Mouse (Mus musculus) stomach, postnatal 0 days (tissue): ENCODE measurements at regions not wholly inside any gene's neighbourhood (a gene's known extent, or its start where the extent isn't known, plus 50 kb on each side); places are given as distances from the start of the nearest gene placed in this dataset.
A peak's percentile ranks its signal among the peaks of the same experiment; 100 is the strongest.

Experiments
- ATAC-seq: fragments of 200-750 bp; cut with Nextera tagmentation; 2 replicates; pipeline ENCODE4 v1.8.0; 2017; ENCODE audit not compliant: low FRiP score, low TSS enrichment
- DNase-seq: peaks from one replicate; pipeline ENCODE4 v3.0.0-alpha.2; 2016; ENCODE audit warnings: low spot score
- H3K27ac ChIP-seq: fragments of 300-500 bp; sonication (generic); replicated peaks from 2 replicates; pipeline ENCODE4 v1.5.1; 2014; ENCODE audit warnings: mild to moderate bottlenecking, control low read depth
- H3K27me3 ChIP-seq: fragments of 300-500 bp; sonication (generic); 2 replicates; pipeline ENCODE4 v1.6.1; 2014; ENCODE audit warnings: low read length; ENCODE audit not compliant: control insufficient read depth, insufficient read depth
- H3K36me3 ChIP-seq: fragments of 300-500 bp; sonication (generic); 2 replicates; pipeline ENCODE4 v1.6.1; 2014; ENCODE audit warnings: low read length, mixed read lengths; ENCODE audit not compliant: control insufficient read depth, insufficient read depth
- H3K4me1 ChIP-seq: fragments of 300-500 bp; sonication (generic); replicated peaks from 2 replicates; pipeline ENCODE4 v1.6.1; 2014; ENCODE audit warnings: antibody characterized with exemption; ENCODE audit not compliant: control insufficient read depth, insufficient read depth
- H3K4me2 ChIP-seq: fragments of 300-500 bp; sonication (generic); replicated peaks from 2 replicates; pipeline ENCODE4 v1.6.1; 2014; ENCODE audit warnings: low read depth, mild to moderate bottlenecking, control low read depth, moderate library complexity
- H3K4me3 ChIP-seq: fragments of 300-500 bp; sonication (generic); 2 replicates; pipeline ENCODE4 v1.5.1; 2014; ENCODE audit warnings: low read depth, low read length, control low read depth
- H3K9ac ChIP-seq: fragments of 300-500 bp; sonication (generic); 2 replicates; pipeline ENCODE4 v1.6.1; 2014; ENCODE audit warnings: mild to moderate bottlenecking, low read length, control low read depth, mixed read lengths
- H3K9me3 ChIP-seq: fragments of 300-500 bp; sonication (generic); 2 replicates; pipeline ENCODE4 v1.6.1; 2016; ENCODE audit warnings: low read length; ENCODE audit not compliant: control insufficient read depth
- CTCF ChIP-seq: IDR thresholded peaks from 2 replicates; pipeline ENCODE4 v1.5.1; 2016; ENCODE audit warnings: antibody characterized with exemption, low read depth, mild to moderate bottlenecking, moderate library complexity
- EP300 ChIP-seq: optimal IDR thresholded peaks from 2 replicates; pipeline ENCODE3; 2016; ENCODE audit warnings: antibody characterized with exemption
- WGBS: fragments of 180-500 bp; shearing (Covaris S2); extraction: QIAGEN DNeasy Blood & Tissue Kit; methylation state at CpG from one replicate; pipeline ENCODE4 v1.1.7; 2014; 5-methylcytosine and 5-hydroxymethylcytosine counted together

- DNase-seq: no peak
- H3K36me3 ChIP-seq: no peaks in the 10 kb centered on the region
- no peak overlapping the region for H3K4me2 ChIP-seq
- no peaks in the 10 kb centered on the region for H3K4me1 ChIP-seq
- no peak overlapping the region for H3K9ac ChIP-seq
- H3K27ac ChIP-seq: no peak overlapping the region
- TF ChIP-seq CTCF (no peak), EP300 (no peak)
- WGBS: 25% methylated on average over 2 of the region's 2 CpGs
- no peaks in the 10 kb centered on the region for H3K9me3 ChIP-seq
- ATAC-seq: no peak
- H3K4me3 ChIP-seq: no peak overlapping the region
- H3K27me3 ChIP-seq: no peaks in the 10 kb centered on the region
Measured at GRCm38 (mm10) chr3:5077956-5078355, 672.6 kb upstream of the Gm8797 start.

DNA sequence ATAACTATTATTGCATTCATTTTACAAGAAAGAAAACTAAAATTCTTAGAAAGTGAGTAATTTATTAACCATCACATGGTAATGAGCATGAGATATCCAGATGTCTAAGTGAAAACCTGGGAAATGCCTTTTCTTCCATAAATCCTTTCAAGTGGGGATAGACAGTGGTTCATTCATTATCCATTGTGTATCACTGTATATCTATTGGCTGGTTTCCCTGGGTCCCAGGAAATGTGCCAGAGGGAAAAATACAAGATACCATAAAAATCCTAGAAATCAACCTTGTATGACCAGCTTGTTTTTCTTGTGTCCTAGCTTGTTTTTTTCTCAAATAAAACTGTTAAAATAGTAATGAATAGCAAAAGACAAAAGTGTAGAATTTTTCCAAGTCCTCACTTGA, 663.9 kb upstream of the Gm8797 start:
- no peak overlapping the region for H3K4me3 ChIP-seq
- no peak for ATAC-seq
- H3K36me3 ChIP-seq: no peaks in the 10 kb centered on the region
- no peaks in the 10 kb centered on the region for H3K9me3 ChIP-seq
- no peaks in the 10 kb centered on the region for H3K4me1 ChIP-seq
- no peak overlapping the region for H3K4me2 ChIP-seq
- no peak for DNase-seq
- TF ChIP-seq CTCF: no peak
- TF ChIP-seq EP300: no peak
- no peak overlapping the region for H3K9ac ChIP-seq
- no peak overlapping the region for H3K27ac ChIP-seq
- H3K27me3 ChIP-seq: no peaks in the 10 kb centered on the region

DNA sequence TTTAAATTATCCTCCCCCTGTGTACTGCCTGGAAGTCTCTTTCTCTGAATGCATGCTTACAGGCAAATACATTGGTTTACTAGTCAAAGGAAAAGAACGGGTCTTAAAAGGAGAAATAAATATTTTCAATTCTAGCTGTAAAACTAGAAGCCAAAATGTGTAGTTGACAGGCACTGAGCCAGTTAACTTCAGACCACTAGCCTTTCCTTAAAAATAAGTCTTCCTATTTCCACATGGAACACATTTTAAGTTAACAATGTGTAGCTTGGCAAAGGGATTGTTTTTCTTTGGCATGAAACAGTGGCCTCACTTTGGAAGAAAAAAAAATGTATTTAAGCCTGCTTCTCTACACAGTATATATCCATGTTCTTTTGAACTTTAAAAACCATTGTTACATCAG, 661.7 kb upstream of the Gm8797 start:
- WGBS: 33% methylated on average over 1 of the region's 1 CpGs

GRCm38 (mm10) chr3:5089393-5090010, 661.1 kb upstream of the Gm8797 start:
- Histone ChIP-seq H3K4me3 (no peak overlapping the region), H3K9ac (no peak overlapping the region)

More for the DNA sequence above, 661.7 kb upstream of the Gm8797 start:
- no peak overlapping the region for H3K4me2 ChIP-seq
- TF ChIP-seq EP300 (no peak), CTCF (no peak)
- no peaks in the 10 kb centered on the region for H3K4me1 ChIP-seq
- no peak overlapping the region for H3K9ac ChIP-seq
- H3K27me3 ChIP-seq: no peaks in the 10 kb centered on the region
- DNase-seq (no peak), ATAC-seq (no peak)
- H3K36me3 ChIP-seq: no peaks in the 10 kb centered on the region
- H3K27ac ChIP-seq: no peak overlapping the region
- H3K4me3 ChIP-seq: no peak overlapping the region
- H3K9me3 ChIP-seq: no peaks in the 10 kb centered on the region

DNA sequence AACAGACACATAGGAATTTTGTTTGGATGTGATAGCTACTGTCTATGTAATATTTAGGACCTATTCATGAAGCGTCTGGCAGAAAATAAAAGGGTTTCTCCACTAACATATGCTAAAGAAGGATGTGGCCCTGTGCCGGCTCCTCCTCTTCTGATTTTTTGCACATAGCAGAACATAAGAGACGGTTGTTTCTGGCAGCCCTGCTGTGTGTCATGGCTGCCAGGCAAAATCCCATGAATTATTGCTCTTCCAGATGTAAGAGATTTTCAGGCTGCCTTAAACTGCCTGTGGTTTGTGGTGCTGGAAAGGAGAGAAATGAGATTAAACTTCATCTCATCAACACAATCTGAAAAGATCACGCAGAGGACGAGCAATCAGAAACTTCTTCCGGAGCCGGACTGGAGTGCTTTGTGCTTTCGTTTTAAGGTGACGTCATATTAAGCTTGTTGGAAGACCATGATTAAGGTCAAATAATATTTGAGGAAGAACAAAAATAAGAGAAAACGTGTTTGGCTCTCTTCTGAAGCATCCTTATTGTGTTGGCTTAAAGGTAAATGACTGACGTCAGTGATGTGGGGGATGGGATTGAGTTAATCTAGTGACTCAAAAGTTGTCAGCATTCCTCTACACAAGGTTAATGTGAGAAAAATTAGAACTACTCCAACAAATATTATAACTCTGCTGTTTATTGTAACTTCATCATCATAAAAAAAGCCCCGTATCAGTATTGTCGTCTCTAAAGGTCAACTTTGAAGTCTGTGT, 660.3 kb upstream of the Gm8797 start:
- 50% methylated on average over 13 of the region's 13 CpGs for WGBS
- TF ChIP-seq EP300 (no peak), CTCF (no peak)
- no peaks in the 10 kb centered on the region for H3K9me3 ChIP-seq
- peak overlapping the region; percentile 36 for H3K4me2 ChIP-seq
- 0 out of 2 replicates have a peak overlapping the region, but pooled peaks have one; percentile 24 for H3K27ac ChIP-seq
- DNase-seq (no peak), ATAC-seq (no peak)
- peak overlapping the region; percentile 30 for H3K4me3 ChIP-seq
- H3K36me3 ChIP-seq: no peaks in the 10 kb centered on the region
- no peaks in the 10 kb centered on the region for H3K4me1 ChIP-seq
- H3K27me3 ChIP-seq: no peaks in the 10 kb centered on the region
- no peak overlapping the region for H3K9ac ChIP-seq

More at GRCm38 (mm10) chr3:5089393-5090010, 661.1 kb upstream of the Gm8797 start:
- DNase-seq: no peak
- Histone ChIP-seq H3K36me3 (no peaks in the 10 kb centered on the region), H3K9me3 (no peaks in the 10 kb centered on the region), H3K27me3 (no peaks in the 10 kb centered on the region), H3K27ac (no peak overlapping the region), H3K4me2 (no peak overlapping the region), H3K4me1 (no peaks in the 10 kb centered on the region)
- WGBS: 52% methylated on average over 4 of the region's 4 CpGs
- TF ChIP-seq EP300: no peak
- TF ChIP-seq CTCF: no peak
- no peak for ATAC-seq

- H3K4me3 ChIP-seq: no peak overlapping the region
- no peak for TF ChIP-seq EP300
- no peak for TF ChIP-seq CTCF
- H3K4me1 ChIP-seq: no peaks in the 10 kb centered on the region
- no peaks in the 10 kb centered on the region for H3K36me3 ChIP-seq
- no peak overlapping the region for H3K4me2 ChIP-seq
- no peaks in the 10 kb centered on the region for H3K9me3 ChIP-seq
- H3K27ac ChIP-seq: no peak overlapping the region
- no peak for ATAC-seq
- H3K9ac ChIP-seq: no peak overlapping the region
- DNase-seq: no peak
- no peaks in the 10 kb centered on the region for H3K27me3 ChIP-seq
Measured at GRCm38 (mm10) chr3:5090987-5091386, 659.6 kb upstream of the Gm8797 start.
